Mouse (Mus musculus) liver, adult (tissue): ENCODE measurements around the gene Nos3.

Source experiments
- GATA4 ChIP-seq: IDR thresholded peaks from 2 replicates; pipeline ENCODE4 v1.6.1; 2014; ENCODE audit warnings: mild to moderate bottlenecking, low read length; ENCODE audit not compliant: insufficient replicate concordance

Nos3 gene

GRCm38 (mm10) chr5:24352251-24352859 is 12.3 kb upstream of the Nos3 start:
- TF ChIP-seq GATA4 = no peak

- no peak for TF ChIP-seq GATA4
Measured at GRCm38 (mm10) chr5:24353327-24353726, 11.3 kb upstream of the Nos3 start.

GRCm38 (mm10) chr5:24356764-24357163 is 7.8 kb upstream of the Nos3 start:
- no peak for TF ChIP-seq GATA4

GRCm38 (mm10) chr5:24357461-24357860 is 7.1 kb upstream of the Nos3 start:
- no peak for TF ChIP-seq GATA4

GRCm38 (mm10) chr5:24360792-24361454 is 3.7 kb upstream of the Nos3 start:
- no peak for TF ChIP-seq GATA4

- TF ChIP-seq GATA4 = no peak
Measured at GRCm38 (mm10) chr5:24363467-24363866, 1.1 kb upstream of the Nos3 start.

- TF ChIP-seq GATA4 = no peak
Measured at GRCm38 (mm10) chr5:24364061-24364460, 549 bp upstream of the Nos3 start.

- no peak for TF ChIP-seq GATA4
Measured at GRCm38 (mm10) chr5:24364963-24365362, 353 bp downstream of the Nos3 start.

GRCm38 (mm10) chr5:24365528-24365927 is 918 bp downstream of the Nos3 start:
- peak; percentile 80; the same call in 1 of the 2 replicates for TF ChIP-seq GATA4

GRCm38 (mm10) chr5:24366426-24366825 is 1.8 kb downstream of the Nos3 start:
- TF ChIP-seq GATA4 = no peak

- TF ChIP-seq GATA4 = no peak
Measured at GRCm38 (mm10) chr5:24369767-24370166, 5.2 kb downstream of the Nos3 start.

GRCm38 (mm10) chr5:24373807-24374206 is 9.2 kb downstream of the Nos3 start:
- no peak for TF ChIP-seq GATA4

- no peak for TF ChIP-seq GATA4
Measured at GRCm38 (mm10) chr5:24374216-24374615, 9.6 kb downstream of the Nos3 start.

- no peak for TF ChIP-seq GATA4
Measured at GRCm38 (mm10) chr5:24374666-24375328, 10.2 kb downstream of the Nos3 start.

- peak; percentile 51; the same call in 1 of the 2 replicates for TF ChIP-seq GATA4
Measured at GRCm38 (mm10) chr5:24378700-24379099, 14.1 kb downstream of the Nos3 start.

- TF ChIP-seq GATA4 = no peak
Measured at GRCm38 (mm10) chr5:24379501-24379900, 14.9 kb downstream of the Nos3 start.
